Mouse (Mus musculus): Measurements from ENCODE around the gene Gm43517.

DNA sequence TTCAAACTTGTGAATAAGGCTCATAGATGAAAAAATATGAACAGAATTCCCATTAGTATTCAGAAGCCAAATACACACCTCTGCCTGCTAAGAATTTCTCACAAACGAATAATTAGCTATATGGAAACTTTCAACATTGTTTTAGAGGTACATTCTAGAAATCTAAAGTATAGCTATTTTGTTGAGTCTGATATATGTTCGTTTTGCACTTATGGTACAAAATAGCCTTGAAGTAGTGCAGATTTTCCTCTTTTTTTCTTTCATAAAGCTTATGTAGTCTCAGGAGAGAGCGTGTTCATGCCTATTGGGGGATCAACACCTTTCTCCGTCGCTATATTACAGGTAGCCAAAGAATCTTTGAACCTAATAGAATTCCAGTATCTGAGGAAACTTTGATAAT, 7.9 kb downstream of the Gm43517 start:
- no peak for TF ChIP-seq EP300 (IDR thresholded peaks at IDR 0.05; ENCODE audit: low read depth)
- TF ChIP-seq CTCF (IDR thresholded peaks at IDR 0.05; ENCODE audit: low read depth): no peak

Data from heart, postnatal 0 days (tissue).